Mouse (Mus musculus): ENCODE results near the gene Tspan11.

- TF ChIP-seq CTCF (IDR thresholded peaks at IDR 0.05; ENCODE audit: borderline replicate concordance, control insufficient read depth, extremely low read depth, insufficient read depth, low read length, poor library complexity) (no peak), POLR2A (IDR thresholded peaks at IDR 0.05; ENCODE audit: control insufficient read depth, extremely low read depth, insufficient read depth, low read length, poor library complexity) (no peak)
Observed at GRCm38 (mm10) chr6:127980381-127981045, 93.1 kb downstream of the Tspan11 start.

Data from thymus, adult 2 months (tissue).